Mouse (Mus musculus) bone marrow, adult 2 months (tissue): ENCODE data around the gene Ppp2r3a. TPM values are rescaled to one million over a fixed set of nuclear protein-coding genes. Genes with fewer than 3 reads are reported as not detected.

Experiments used
- H3K27ac ChIP-seq: fragments of 200-500 bp; 2 replicates; pipeline ENCODE4 v1.5.1; 2012; ENCODE audit warnings: low read depth, mild to moderate bottlenecking, control low read depth, inconsistent platforms, low read length; ENCODE audit not compliant: control insufficient read depth, poor library complexity, insufficient read depth
- H3K4me1 ChIP-seq: fragments of 200-500 bp; 2 replicates; pipeline ENCODE4 v1.6.1; 2011; ENCODE audit warnings: low read length; ENCODE audit not compliant: control insufficient read depth, insufficient read depth
- H3K4me3 ChIP-seq: fragments of 200-500 bp; replicated peaks from 2 replicates; pipeline ENCODE3; 2011; ENCODE audit warnings: mild to moderate bottlenecking, low read depth, low read length, control low read depth; ENCODE audit not compliant: control insufficient read depth
- CTCF ChIP-seq: fragments of 200-500 bp; IDR thresholded peaks from 2 replicates; pipeline ENCODE4 v1.5.1; 2011; ENCODE audit warnings: low read length, control low read depth; ENCODE audit not compliant: control insufficient read depth, insufficient read depth
- POLR2A ChIP-seq: fragments of 200-500 bp; IDR thresholded peaks from 2 replicates; pipeline ENCODE4 v1.6.1; 2011; ENCODE audit warnings: low read depth, mild to moderate bottlenecking, control low read depth, low read length, borderline replicate concordance; ENCODE audit not compliant: control insufficient read depth
- WGBS: fragments of 180-500 bp; shearing (Covaris S2); methylation state at CpG from one replicate; pipeline ENCODE4 v1.1.7; 2018; 5-methylcytosine and 5-hydroxymethylcytosine counted together
- polyA plus RNA-seq: library from polyadenylated mRNA; stranded (reverse); fragments of >200 nt; gene quantifications from 2 replicates; pipeline ENCODE4 v1.2.4, GENCODE M21; 2011; ENCODE audit warnings: low replicate concordance; ENCODE audit not compliant: missing spikeins, insufficient read depth, insufficient read length

The Ppp2r3a gene
- polyA plus RNA-seq, 1 experiment = 0.95 TPM

DNA sequence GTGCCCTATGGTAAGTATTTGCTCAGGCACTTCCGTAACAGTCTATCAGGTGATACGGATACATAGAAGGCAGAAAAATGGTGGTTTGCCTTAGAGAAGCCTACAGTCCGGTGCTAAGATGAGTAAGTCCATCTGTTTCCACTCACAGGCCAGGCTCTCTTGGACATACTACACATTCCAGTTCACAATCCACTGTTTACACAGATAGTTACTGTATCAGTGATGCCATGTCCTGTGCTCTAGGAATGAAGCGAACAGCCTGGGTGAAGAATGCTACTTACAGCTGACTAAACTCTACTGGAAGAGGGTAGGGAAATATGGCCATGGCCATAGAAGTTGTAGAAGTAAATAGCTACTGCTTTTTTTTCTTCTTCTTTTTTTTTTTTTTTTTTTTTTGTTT, 138.3 kb downstream of the Ppp2r3a start:
- TF ChIP-seq CTCF (no peak), POLR2A (no peak)
- Histone ChIP-seq H3K4me1 (no peaks in the 10 kb centered on the region), H3K4me3 (no peak overlapping the region), H3K27ac (no peak overlapping the region)
- 93% methylated on average over 4 of the region's 4 CpGs for WGBS

DNA sequence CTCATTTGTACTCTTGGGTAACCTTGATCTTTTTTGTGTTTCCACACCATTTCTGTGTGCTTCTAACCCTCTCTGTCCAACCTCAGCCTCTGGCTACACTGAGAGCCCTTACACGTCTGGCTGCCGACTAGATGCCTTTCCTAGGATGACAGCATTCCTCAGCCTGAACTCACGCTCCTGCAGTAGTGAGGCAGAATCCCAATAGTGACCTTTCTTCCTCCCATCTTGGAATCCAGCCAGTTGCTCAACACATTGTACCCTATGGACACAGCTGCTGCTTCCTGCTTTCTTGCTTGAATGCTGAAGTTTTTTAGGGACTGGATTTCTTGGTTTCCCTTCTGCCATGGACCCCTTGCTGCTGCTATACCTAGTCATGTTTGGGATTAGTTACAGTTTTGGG, 141.6 kb downstream of the Ppp2r3a start:
- no peaks in the 10 kb centered on the region for H3K4me1 ChIP-seq
- no peak overlapping the region for H3K4me3 ChIP-seq
- TF ChIP-seq CTCF (no peak), POLR2A (no peak)
- no peak overlapping the region for H3K27ac ChIP-seq
- WGBS = 73% methylated on average over 3 of the region's 3 CpGs

DNA sequence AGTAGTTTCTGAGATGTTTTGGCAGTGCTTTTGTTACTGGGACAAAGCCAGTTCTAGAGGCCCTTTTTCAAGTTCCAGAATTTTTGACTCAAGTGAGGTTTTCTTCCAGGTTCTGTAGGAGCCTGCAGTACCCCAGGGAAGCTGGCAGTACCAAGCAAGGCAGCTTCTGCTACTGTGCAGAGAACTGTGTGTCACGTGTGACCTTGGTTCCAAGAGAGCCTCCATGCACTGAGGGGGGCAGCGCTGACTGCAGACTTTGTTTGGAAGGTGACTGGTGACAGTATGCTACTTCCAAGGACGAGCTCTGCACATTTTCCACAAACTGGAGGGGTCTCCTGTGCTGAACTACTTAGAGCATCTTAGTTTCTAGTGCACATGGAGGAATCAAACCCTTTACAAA, 144.2 kb downstream of the Ppp2r3a start:
- WGBS = 86% methylated on average over 3 of the region's 3 CpGs
- Histone ChIP-seq H3K4me1 (no peaks in the 10 kb centered on the region), H3K27ac (no peak overlapping the region)

DNA sequence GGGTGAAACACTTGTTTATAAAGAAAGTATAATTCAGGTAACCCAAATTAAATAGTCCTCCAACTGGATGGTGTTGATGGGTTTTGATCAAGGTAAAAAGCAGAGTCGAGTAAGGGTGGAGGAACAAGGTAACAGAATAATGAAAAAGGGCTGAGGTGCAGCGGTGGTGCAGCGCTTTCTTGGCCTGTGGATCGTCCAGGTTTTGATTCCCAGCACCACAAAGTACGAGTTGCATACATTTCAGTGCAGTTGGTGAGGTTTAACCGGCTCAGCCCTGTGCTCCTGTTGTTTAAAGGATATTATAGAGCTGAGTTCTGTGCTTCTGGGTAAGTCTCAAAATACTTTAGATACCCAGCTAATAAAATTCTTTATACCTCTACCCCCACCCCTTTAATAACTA, 145.9 kb downstream of the Ppp2r3a start:
- 95% methylated on average over 6 of the region's 6 CpGs for WGBS
- H3K27ac ChIP-seq = no peak overlapping the region
- H3K4me1 ChIP-seq = no peaks in the 10 kb centered on the region; the same call in 1 of the 2 replicates
- no peak for TF ChIP-seq CTCF
- TF ChIP-seq POLR2A = no peak
- H3K4me3 ChIP-seq = no peak overlapping the region

More for the DNA sequence above, 144.2 kb downstream of the Ppp2r3a start:
- no peak overlapping the region for H3K4me3 ChIP-seq
- no peak for TF ChIP-seq POLR2A
- no peak for TF ChIP-seq CTCF

DNA sequence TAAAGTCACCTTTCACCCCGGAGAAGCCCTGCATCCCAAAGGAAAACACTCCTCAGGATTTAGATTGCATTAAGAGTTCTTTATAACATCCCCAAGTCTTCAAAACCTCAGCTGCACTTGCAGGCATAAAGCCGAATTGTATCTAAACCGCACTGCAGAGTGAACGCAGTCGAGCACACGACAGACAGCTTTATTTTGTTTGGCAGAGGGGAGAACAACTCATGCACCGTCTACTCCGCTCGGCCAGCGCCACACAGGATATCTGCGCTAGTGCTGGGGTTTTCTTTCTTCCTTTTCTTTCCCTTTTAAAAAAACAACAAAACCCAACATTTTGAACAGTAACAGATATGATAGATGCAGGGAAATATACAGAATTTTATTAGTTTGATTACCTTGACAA, 146.7 kb downstream of the Ppp2r3a start:
- 83% methylated on average over 11 of the region's 11 CpGs for WGBS
- TF ChIP-seq CTCF (no peak), POLR2A (no peak)
- no peak overlapping the region for H3K27ac ChIP-seq
- H3K4me3 ChIP-seq = no peak overlapping the region
- H3K4me1 ChIP-seq = no peaks in the 10 kb centered on the region; the same call in 1 of the 2 replicates

DNA sequence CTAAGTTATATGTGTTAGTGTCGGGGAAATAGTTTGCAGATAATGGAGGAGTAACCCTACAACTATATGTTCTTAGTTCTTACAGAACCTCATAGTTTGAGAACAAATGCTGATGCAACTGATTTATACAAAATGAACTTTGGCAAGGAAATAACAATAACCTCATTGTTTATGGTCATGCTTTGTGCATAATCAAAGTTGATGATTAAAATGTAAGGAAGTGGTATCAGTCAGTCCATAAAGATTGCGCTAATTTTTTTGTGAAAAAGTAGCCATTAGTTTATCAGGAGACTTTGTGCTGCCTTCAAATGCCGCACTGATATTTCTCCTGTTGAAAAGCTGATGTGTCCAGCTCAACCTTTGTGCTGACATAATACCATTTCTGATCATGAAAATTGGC, 149.3 kb downstream of the Ppp2r3a start:
- Histone ChIP-seq H3K27ac (no peak overlapping the region), H3K4me3 (no peak overlapping the region), H3K4me1 (peaks cover 4% of the 10 kb centered on the region; the same call in 1 of the 2 replicates)
- no peak for TF ChIP-seq CTCF
- TF ChIP-seq POLR2A = no peak
- whole genome bisulfite sequencing = 89% methylated on average over 3 of the region's 3 CpGs

DNA sequence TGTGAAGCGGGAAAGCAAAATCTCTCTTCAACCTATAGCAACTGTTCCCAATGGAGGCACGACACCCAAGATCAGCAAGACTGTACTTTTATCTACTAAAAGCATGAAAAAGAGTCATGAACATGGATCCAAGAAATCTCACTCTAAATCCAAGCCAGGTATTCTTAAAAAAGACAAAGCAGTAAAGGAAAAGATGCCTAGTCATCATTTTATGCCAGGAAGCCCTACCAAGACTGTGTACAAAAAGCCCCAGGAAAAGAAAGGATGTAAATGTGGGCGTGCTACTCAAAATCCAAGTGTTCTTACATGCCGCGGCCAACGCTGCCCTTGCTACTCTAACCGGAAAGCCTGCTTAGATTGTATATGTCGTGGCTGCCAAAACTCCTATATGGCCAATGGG, 150.0 kb downstream of the Ppp2r3a start:
- Histone ChIP-seq H3K4me3 (no peak overlapping the region), H3K27ac (no peak overlapping the region), H3K4me1 (peaks cover 4% of the 10 kb centered on the region; the same call in 1 of the 2 replicates)
- TF ChIP-seq POLR2A (no peak), CTCF (no peak)
- 92% methylated on average over 8 of the region's 8 CpGs for WGBS

DNA sequence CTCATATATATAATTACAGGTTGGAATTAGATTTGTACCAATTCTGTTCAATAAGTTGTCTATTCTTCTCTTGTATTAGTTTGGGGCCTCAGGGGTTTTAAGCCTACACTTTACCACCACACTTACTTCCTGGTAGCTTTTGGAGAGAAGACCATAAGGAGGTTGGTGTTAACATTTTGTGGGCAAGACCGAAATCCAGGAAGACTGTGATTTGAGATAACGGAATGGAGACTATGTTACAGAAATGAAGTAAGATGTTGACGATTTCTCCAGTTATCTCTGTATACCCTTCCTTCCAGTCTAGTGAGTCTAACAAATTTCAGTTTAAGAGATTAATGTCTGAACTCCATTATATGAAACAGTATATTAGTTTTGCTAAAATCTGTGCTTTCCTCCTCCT, 151.4 kb downstream of the Ppp2r3a start:
- no peak overlapping the region for H3K27ac ChIP-seq
- no peak overlapping the region for H3K4me3 ChIP-seq
- WGBS = 25% methylated on average over 3 of the region's 3 CpGs
- TF ChIP-seq CTCF (no peak), POLR2A (no peak)
- H3K4me1 ChIP-seq = peaks cover 4% of the 10 kb centered on the region; the same call in 1 of the 2 replicates

DNA sequence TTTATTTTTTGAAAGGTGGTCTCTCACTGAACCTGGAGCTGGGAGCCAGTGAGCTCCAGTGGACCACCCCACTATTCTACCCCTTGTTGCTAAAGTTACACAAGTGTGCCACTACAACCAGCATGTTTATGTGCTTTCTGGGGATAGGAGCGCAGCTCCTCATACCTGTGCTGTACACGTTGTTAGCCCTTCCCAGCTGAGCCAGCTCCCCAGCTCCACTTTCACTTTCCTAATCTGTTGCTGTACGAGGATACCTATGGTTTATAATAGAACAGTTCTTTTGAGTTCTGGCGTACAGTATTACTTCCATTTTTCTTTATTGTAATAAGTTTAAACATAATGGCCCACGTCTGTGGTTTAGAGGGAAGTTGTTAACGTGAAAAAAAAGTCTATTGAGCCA, 152.2 kb downstream of the Ppp2r3a start:
- TF ChIP-seq POLR2A (no peak), CTCF (no peak)
- H3K4me1 ChIP-seq = peaks cover 4% of the 10 kb centered on the region; the same call in 1 of the 2 replicates
- no peak overlapping the region for H3K4me3 ChIP-seq
- 20% methylated on average over 6 of the region's 6 CpGs for WGBS
- H3K27ac ChIP-seq = no peak overlapping the region
